Mouse (Mus musculus) heart, postnatal 0 days (tissue): ENCODE measurements around the gene Mrpl35. TPM values are rescaled to one million over a fixed set of nuclear protein-coding genes. Genes with fewer than 3 reads are reported as not detected.

Experiments used
- ATAC-seq: fragments of 200-750 bp; cut with Nextera tagmentation; 2 replicates; pipeline ENCODE4 v1.8.0; 2017; ENCODE audit warnings: low read depth, moderate number of reproducible peaks, moderate library complexity; ENCODE audit not compliant: insufficient read depth
- DNase-seq: peaks from one replicate; pipeline ENCODE4 v3.0.0-alpha.2; 2016; ENCODE audit warnings: low spot score
- H3K27ac ChIP-seq: fragments of 300-500 bp; sonication (generic); 2 replicates; pipeline ENCODE4 v1.5.1; 2014; ENCODE audit warnings: low read depth, mild to moderate bottlenecking
- H3K27me3 ChIP-seq: fragments of 300-500 bp; sonication (generic); 2 replicates; pipeline ENCODE4 v1.6.1; 2014; ENCODE audit warnings: low read length, mixed read lengths; ENCODE audit not compliant: control insufficient read depth, insufficient read depth
- H3K36me3 ChIP-seq: fragments of 300-500 bp; sonication (generic); replicated peaks from 2 replicates; pipeline ENCODE4 v1.6.1; 2014; ENCODE audit warnings: low read length, mixed read lengths; ENCODE audit not compliant: control insufficient read depth, insufficient read depth
- H3K4me1 ChIP-seq: fragments of 300-500 bp; sonication (generic); 2 replicates; pipeline ENCODE4 v1.6.1; 2014; ENCODE audit warnings: antibody characterized with exemption; ENCODE audit not compliant: control insufficient read depth, insufficient read depth
- H3K4me2 ChIP-seq: fragments of 300-500 bp; sonication (generic); 2 replicates; pipeline ENCODE4 v1.6.1; 2014; ENCODE audit warnings: low read depth, mild to moderate bottlenecking, low read length, moderate library complexity
- H3K4me3 ChIP-seq: fragments of 300-500 bp; sonication (generic); 2 replicates; pipeline ENCODE4 v1.5.1; 2014; ENCODE audit warnings: low read depth, low read length
- H3K9ac ChIP-seq: fragments of 300-500 bp; sonication (generic); replicated peaks from 2 replicates; pipeline ENCODE4 v1.6.1; 2014; ENCODE audit warnings: low read depth, low read length, mixed read lengths
- H3K9me3 ChIP-seq: fragments of 300-500 bp; sonication (generic); replicated peaks from 2 replicates; pipeline ENCODE4 v1.6.1; 2016; ENCODE audit warnings: low read length; ENCODE audit not compliant: control insufficient read depth
- CTCF ChIP-seq: IDR thresholded peaks from 2 replicates; pipeline ENCODE4 v1.5.1; 2016; ENCODE audit warnings: antibody characterized with exemption, control low read depth, low read depth
- EP300 ChIP-seq: IDR thresholded peaks from 2 replicates; pipeline ENCODE4 v1.6.1; 2016; ENCODE audit warnings: antibody characterized with exemption, low read depth
- WGBS: fragments of 180-500 bp; shearing (Covaris S2); extraction: QIAGEN DNeasy Blood & Tissue Kit; methylation state at CpG from one replicate; pipeline ENCODE4 v1.1.7; 2014; 5-methylcytosine and 5-hydroxymethylcytosine counted together
- polyA plus RNA-seq: library from polyadenylated mRNA; unstranded; fragments of >200 nt; fragmentation: Nextera tagmentation; extraction: Ambion mirVana; gene quantifications from 2 replicates; pipeline ENCODE4 v1.2.1, GENCODE M21; 2015
- total RNA-seq: library from RNA; depleted of rRNA; stranded (reverse); fragments of >200 nt; gene quantifications from 2 replicates; pipeline ENCODE4 v1.2.3, GENCODE M21; 2014; ENCODE audit warnings: low replicate concordance

Gene Mrpl35
- total and polyA plus RNA-seq, 2 experiments from 2014 or later, result 8.9 to 92.1 TPM

- Histone ChIP-seq H3K9me3 (no peaks in the 10 kb centered on the region), H3K9ac (no peak overlapping the region), H3K4me2 (no peak overlapping the region), H3K27me3 (no peaks in the 10 kb centered on the region), H3K27ac (no peak overlapping the region), H3K36me3 (peaks cover 18% of the 10 kb centered on the region; the same call in 1 of the 2 replicates), H3K4me1 (peaks cover 21% of the 10 kb centered on the region), H3K4me3 (no peak overlapping the region)
- TF ChIP-seq CTCF, result no peak
- 62% methylated on average over 1 of the region's 1 CpGs for WGBS
- DNase-seq (no peak), ATAC-seq (no peak)
Observed at GRCm38 (mm10) chr6:71806713-71807112, 20.1 kb downstream of the Mrpl35 start.

GRCm38 (mm10) chr6:71804061-71804829 lies 22.5 kb downstream of the Mrpl35 start:
- Histone ChIP-seq H3K36me3 (peaks cover 2% of the 10 kb centered on the region; the same call in 1 of the 2 replicates), H3K4me2 (peak overlapping the region; percentile 44), H3K27ac (peak overlapping the region; percentile 82), H3K9me3 (no peaks in the 10 kb centered on the region), H3K27me3 (no peaks in the 10 kb centered on the region), H3K4me3 (peak overlapping the region; percentile 13; the same call in 1 of the 2 replicates), H3K9ac (0 out of 2 replicates have a peak overlapping the region, but pooled peaks have one; percentile 12), H3K4me1 (peaks cover 21% of the 10 kb centered on the region)
- ATAC-seq, result peak; percentile 91
- TF ChIP-seq CTCF (peak; percentile 95), EP300 (no peak)
- WGBS, result 7% methylated on average over 12 of the region's 12 CpGs
- peak; percentile 88 for DNase-seq

DNA sequence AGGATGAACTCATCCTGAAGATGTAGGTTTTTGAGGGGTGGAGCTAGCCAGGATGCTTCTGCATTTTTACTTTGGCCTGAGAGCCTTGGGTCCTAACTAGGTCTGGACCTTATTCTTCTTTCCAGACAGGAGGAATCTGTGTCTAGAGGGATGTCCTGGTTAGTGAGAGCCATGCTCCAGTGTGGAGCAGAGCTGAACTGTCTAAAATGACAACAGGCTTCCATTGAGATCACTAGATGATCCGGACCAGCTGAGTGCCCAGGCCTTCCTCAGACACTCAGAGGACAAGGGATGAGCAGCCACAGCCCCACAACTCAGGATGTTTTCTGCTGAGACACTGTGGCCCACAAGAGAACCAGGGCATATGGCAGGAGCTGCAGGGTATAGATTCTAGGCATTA lies 23.2 kb downstream of the Mrpl35 start:
- 74% methylated on average over 1 of the region's 1 CpGs for WGBS
- ATAC-seq (no peak), DNase-seq (no peak)
- Histone ChIP-seq H3K27ac (peak overlapping the region; percentile 66), H3K4me3 (no peak overlapping the region), H3K9me3 (no peaks in the 10 kb centered on the region), H3K36me3 (no peaks in the 10 kb centered on the region; the same call in 1 of the 2 replicates), H3K4me2 (no peak overlapping the region), H3K4me1 (peaks cover 21% of the 10 kb centered on the region), H3K27me3 (no peaks in the 10 kb centered on the region), H3K9ac (0 out of 2 replicates have a peak overlapping the region, but pooled peaks have one; percentile 12)
- TF ChIP-seq EP300 (no peak), CTCF (no peak)

GRCm38 (mm10) chr6:71801714-71802094 lies 25.1 kb downstream of the Mrpl35 start:
- TF ChIP-seq EP300, result no peak
- no peak for TF ChIP-seq CTCF
- 62% methylated on average over 10 of the region's 10 CpGs for WGBS
- peaks cover 21% of the 10 kb centered on the region for H3K4me1 ChIP-seq
- no peak overlapping the region for H3K4me2 ChIP-seq
- H3K36me3 ChIP-seq, result no peaks in the 10 kb centered on the region
- DNase-seq, result no peak
- H3K27me3 ChIP-seq, result no peaks in the 10 kb centered on the region
- ATAC-seq, result no peak
- H3K4me3 ChIP-seq, result no peak overlapping the region
- no peaks in the 10 kb centered on the region for H3K9me3 ChIP-seq
- no peak overlapping the region for H3K27ac ChIP-seq
- H3K9ac ChIP-seq, result no peak overlapping the region

DNA sequence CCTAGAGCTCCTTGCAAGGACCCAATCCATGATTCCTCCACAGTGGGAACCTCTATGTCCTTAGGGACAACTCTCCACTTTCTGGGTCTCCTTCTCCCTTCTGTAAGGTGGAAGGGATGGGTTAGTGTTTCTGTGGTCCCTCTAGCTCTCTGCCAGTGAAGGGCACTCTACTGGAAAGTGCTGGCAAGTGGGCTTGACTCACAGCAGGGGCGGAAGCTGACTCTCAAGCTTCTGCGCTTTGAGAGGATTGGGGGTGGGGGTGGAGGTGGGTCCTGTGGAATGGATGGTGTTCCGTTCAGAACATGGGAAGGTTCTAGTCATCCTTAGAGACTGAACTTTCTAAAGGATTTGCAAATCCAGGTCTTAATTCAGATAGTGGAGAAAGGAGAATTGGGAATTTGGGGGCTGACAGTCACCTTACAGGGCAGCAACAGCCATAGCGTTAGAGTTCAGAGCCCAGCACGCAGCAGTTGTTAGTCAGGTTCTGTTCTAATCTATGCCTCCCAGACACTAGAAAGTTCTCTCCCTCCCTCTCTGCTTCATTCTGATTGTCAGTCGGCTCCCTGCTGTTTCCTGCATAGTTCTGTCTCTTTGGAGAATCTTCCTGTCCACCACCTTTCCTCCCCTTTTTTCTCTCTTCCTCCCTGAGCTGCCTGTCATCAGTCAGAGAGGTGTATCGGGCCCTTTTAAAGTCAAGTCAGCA lies 25.6 kb downstream of the Mrpl35 start:
- H3K36me3 ChIP-seq, result no peaks in the 10 kb centered on the region
- ATAC-seq (no peak), DNase-seq (no peak)
- no peak overlapping the region for H3K27ac ChIP-seq
- no peak overlapping the region for H3K9ac ChIP-seq
- peaks cover 21% of the 10 kb centered on the region for H3K4me1 ChIP-seq
- no peak overlapping the region for H3K4me2 ChIP-seq
- no peak overlapping the region for H3K4me3 ChIP-seq
- H3K27me3 ChIP-seq, result no peaks in the 10 kb centered on the region
- no peak for TF ChIP-seq CTCF
- TF ChIP-seq EP300, result no peak
- WGBS, result 53% methylated on average over 7 of the region's 7 CpGs
- H3K9me3 ChIP-seq, result no peaks in the 10 kb centered on the region
